Mouse (Mus musculus) forebrain, embryonic 15.5 days (tissue): Measurements from ENCODE around the gene 3110040M04Rik. TPM values are rescaled to one million over a fixed set of nuclear protein-coding genes. Genes with fewer than 3 reads are reported as not detected.

Experiments used
- ATAC-seq: fragments of 200-750 bp; cut with Nextera tagmentation; replicated peaks from 2 replicates; pipeline ENCODE4 v1.8.0; 2017; ENCODE audit warnings: mild to moderate bottlenecking, moderate TSS enrichment, moderate library complexity
- H3K27ac ChIP-seq: fragments of 300-500 bp; sonication (generic); replicated peaks from 2 replicates; pipeline ENCODE4 v1.5.1; 2015; ENCODE audit warnings: mild to moderate bottlenecking, inconsistent platforms
- H3K27me3 ChIP-seq: fragments of 300-500 bp; sonication (generic); 2 replicates; pipeline ENCODE4 v1.6.1; 2015; ENCODE audit warnings: inconsistent platforms
- H3K36me3 ChIP-seq: fragments of 300-500 bp; sonication (generic); 2 replicates; pipeline ENCODE4 v1.6.1; 2015; ENCODE audit warnings: mild to moderate bottlenecking, inconsistent platforms
- H3K4me1 ChIP-seq: fragments of 300-500 bp; sonication (generic); 2 replicates; pipeline ENCODE4 v1.6.1; 2015; ENCODE audit warnings: inconsistent platforms
- H3K4me2 ChIP-seq: fragments of 300-500 bp; sonication (generic); replicated peaks from 2 replicates; pipeline ENCODE4 v1.6.1; 2015; ENCODE audit warnings: mild to moderate bottlenecking, inconsistent platforms
- H3K4me3 ChIP-seq: fragments of 300-500 bp; sonication (generic); 2 replicates; pipeline ENCODE4 v1.5.1; 2015; ENCODE audit warnings: mild to moderate bottlenecking, inconsistent platforms
- H3K9ac ChIP-seq: fragments of 300-500 bp; sonication (generic); replicated peaks from 2 replicates; pipeline ENCODE4 v1.6.1; 2015; ENCODE audit warnings: mild to moderate bottlenecking, inconsistent platforms
- H3K9me3 ChIP-seq: fragments of 300-500 bp; sonication (generic); 2 replicates; pipeline ENCODE4 v1.6.1; 2016; ENCODE audit warnings: inconsistent platforms
- WGBS: fragments of 180-500 bp; shearing (Covaris S2); methylation state at CpG from one replicate; pipeline ENCODE4 v1.1.7; 2015; ENCODE audit warnings: mixed read lengths; 5-methylcytosine and 5-hydroxymethylcytosine counted together
- polyA plus RNA-seq: library from polyadenylated mRNA; unstranded; fragments of >200 nt; fragmentation: Nextera tagmentation; extraction: Ambion mirVana; gene quantifications from 2 replicates; pipeline ENCODE4 v1.2.1, GENCODE M21; 2015

The 3110040M04Rik gene
- polyA plus RNA-seq, 1 experiment from 2014 or later: not detected

DNA sequence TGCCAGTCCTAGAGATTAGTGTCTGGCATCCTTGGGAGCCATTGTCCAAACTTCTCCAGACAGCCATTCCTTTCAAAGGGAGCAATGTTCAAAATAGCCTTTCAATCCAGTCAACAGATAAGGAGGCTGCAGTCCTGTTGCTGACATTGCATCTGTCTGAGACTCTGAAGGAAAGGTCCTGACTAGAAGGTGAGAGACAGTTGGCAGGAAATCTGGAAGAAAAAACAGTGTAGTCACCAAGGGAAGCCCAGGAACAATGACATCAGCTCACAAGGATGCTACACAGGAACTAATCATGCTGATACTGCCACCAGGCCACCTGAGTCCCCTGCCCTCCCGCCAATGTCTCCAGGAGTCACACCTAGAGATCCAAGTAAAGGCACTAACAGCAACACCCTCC lies 19.5 kb downstream of the 3110040M04Rik start:
- WGBS: 83% methylated on average over 1 of the region's 1 CpGs
- H3K9ac ChIP-seq: no peak overlapping the region
- no peak overlapping the region for H3K27ac ChIP-seq

GRCm38 (mm10) chr1:151224536-151224935 lies 20.6 kb downstream of the 3110040M04Rik start:
- no peaks in the 10 kb centered on the region for H3K9me3 ChIP-seq
- no peak overlapping the region for H3K4me2 ChIP-seq
- ATAC-seq: no peak
- H3K36me3 ChIP-seq: no peaks in the 10 kb centered on the region
- H3K4me3 ChIP-seq: no peak overlapping the region
- H3K27me3 ChIP-seq: no peaks in the 10 kb centered on the region
- no peaks in the 10 kb centered on the region for H3K4me1 ChIP-seq
- H3K27ac ChIP-seq: no peak overlapping the region
- WGBS: 91% methylated on average over 1 of the region's 1 CpGs
- H3K9ac ChIP-seq: no peak overlapping the region

More for the DNA sequence above, 19.5 kb downstream of the 3110040M04Rik start:
- H3K4me1 ChIP-seq: no peaks in the 10 kb centered on the region
- H3K36me3 ChIP-seq: no peaks in the 10 kb centered on the region
- no peak for ATAC-seq
- no peaks in the 10 kb centered on the region for H3K27me3 ChIP-seq
- no peak overlapping the region for H3K4me3 ChIP-seq
- no peaks in the 10 kb centered on the region for H3K9me3 ChIP-seq
- no peak overlapping the region for H3K4me2 ChIP-seq

DNA sequence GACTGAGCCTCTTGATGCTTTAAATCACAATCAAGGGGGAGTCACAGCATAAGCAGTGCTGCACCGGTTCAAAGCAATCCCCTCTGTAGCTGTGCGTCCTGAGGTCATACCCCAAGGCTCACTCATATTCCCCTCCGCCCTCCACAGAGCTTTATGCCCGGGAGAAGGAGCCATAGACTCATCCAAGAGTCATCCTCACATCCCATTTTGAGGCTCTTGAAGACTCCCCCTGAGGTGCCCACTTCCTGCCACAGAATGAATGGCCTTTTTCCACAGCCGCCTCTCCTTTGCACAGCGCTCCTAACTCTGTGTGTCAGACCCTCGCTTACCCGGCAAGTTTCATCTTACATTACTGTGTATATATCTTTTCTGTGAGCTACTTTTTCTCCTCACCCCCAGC lies 23.6 kb downstream of the 3110040M04Rik start:
- no peaks in the 10 kb centered on the region for H3K4me1 ChIP-seq
- no peak overlapping the region for H3K4me3 ChIP-seq
- WGBS: 88% methylated on average over 8 of the region's 8 CpGs
- no peaks in the 10 kb centered on the region for H3K9me3 ChIP-seq
- H3K9ac ChIP-seq: no peak overlapping the region
- no peak overlapping the region for H3K4me2 ChIP-seq
- ATAC-seq: no peak
- no peaks in the 10 kb centered on the region for H3K36me3 ChIP-seq
- H3K27me3 ChIP-seq: no peaks in the 10 kb centered on the region
- no peak overlapping the region for H3K27ac ChIP-seq

DNA sequence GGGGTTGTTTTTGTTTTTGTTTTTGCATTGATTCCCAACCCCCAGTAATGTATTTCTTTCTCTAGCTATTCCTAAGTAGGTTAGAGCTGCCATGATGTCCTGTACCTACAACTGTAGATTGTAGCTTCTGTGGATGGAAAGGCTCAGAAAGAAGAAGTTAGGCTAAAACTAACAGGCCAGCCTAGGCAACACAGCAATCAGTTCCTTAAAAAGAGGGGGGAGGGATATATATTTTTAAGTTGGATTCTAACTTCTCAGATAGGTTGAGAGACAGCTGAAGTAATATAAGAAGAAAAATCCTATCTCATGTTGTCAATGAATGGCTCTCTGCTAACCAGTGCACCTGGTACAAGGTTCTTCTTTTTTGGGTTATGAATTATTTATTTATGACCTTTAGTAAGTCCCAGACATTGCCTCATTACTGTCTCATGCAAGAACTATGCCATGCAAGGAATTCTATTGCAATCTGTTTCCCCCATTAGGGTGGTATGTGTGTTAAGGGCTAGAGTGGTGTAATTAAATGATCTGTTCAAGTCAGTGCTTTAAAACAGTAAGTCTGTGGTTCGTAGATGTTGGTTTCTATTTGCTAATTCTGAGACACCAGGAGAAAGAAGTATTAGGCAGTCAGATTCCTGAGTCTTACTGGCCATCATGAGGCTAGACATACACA lies 24.5 kb downstream of the 3110040M04Rik start:
- no peaks in the 10 kb centered on the region for H3K4me1 ChIP-seq
- no peak for ATAC-seq
- H3K4me3 ChIP-seq: no peak overlapping the region
- no peaks in the 10 kb centered on the region for H3K27me3 ChIP-seq
- H3K4me2 ChIP-seq: no peak overlapping the region
- H3K36me3 ChIP-seq: no peaks in the 10 kb centered on the region
- H3K27ac ChIP-seq: no peak overlapping the region
- WGBS: 56% methylated on average over 1 of the region's 1 CpGs
- no peak overlapping the region for H3K9ac ChIP-seq
- H3K9me3 ChIP-seq: no peaks in the 10 kb centered on the region

DNA sequence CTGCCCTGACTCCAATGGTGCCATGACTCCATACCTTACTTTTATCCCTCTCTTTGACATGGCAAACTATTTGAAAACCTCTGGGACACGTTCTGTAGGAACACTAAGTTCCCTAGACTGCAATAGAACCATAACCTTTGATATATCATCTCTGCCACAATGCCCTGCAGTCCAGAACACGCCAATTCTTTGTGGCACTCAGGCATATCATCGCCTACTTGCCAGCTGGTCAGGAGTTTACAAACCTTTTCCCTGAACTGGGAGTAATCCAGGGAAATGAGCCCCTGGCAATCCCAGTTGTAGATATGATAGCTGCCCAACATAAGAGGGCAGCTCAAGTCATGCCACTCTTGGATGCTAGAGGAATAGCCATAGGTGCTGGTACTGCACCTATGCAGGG lies 28.4 kb downstream of the 3110040M04Rik start:
- ATAC-seq: no peak
- Histone ChIP-seq H3K4me2 (no peak overlapping the region), H3K9ac (no peak overlapping the region), H3K4me3 (no peak overlapping the region), H3K27me3 (no peaks in the 10 kb centered on the region), H3K36me3 (no peaks in the 10 kb centered on the region), H3K27ac (no peak overlapping the region), H3K4me1 (no peaks in the 10 kb centered on the region), H3K9me3 (no peaks in the 10 kb centered on the region)
- 78% methylated on average over 3 of the region's 3 CpGs for WGBS

- H3K36me3 ChIP-seq: no peaks in the 10 kb centered on the region
- no peaks in the 10 kb centered on the region for H3K27me3 ChIP-seq
- H3K4me3 ChIP-seq: no peak overlapping the region
Measured at GRCm38 (mm10) chr1:151233756-151234155, 29.8 kb downstream of the 3110040M04Rik start.

DNA sequence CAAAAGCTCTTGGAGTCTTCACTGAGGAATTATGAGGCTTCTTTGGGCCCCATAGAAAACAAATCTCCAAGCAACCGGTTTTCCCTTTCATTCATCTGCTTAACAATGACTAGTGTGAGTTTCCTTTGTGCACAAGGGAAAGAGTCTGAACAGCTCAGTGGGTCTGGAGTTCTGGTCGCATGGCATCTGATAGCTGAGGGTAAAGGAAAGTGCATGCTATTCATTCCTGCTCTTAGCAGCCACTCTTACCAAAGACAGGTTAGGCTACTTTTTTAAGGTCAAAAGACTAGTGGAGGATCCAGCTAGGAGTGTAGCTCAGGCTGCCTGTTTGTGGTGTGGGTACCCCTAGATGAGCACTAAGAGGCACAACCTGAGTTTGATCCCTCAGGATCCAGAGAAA lies 31.7 kb downstream of the 3110040M04Rik start:
- H3K4me1 ChIP-seq: no peaks in the 10 kb centered on the region
- H3K9ac ChIP-seq: no peak overlapping the region
- H3K4me3 ChIP-seq: no peak overlapping the region
- H3K4me2 ChIP-seq: no peak overlapping the region
- WGBS: 10% methylated on average over 2 of the region's 2 CpGs
- no peaks in the 10 kb centered on the region for H3K36me3 ChIP-seq
- 0 out of 2 replicates have a peak, but pooled peaks cover 4% of the 10 kb centered on the region for H3K9me3 ChIP-seq
- no peak for ATAC-seq
- no peaks in the 10 kb centered on the region for H3K27me3 ChIP-seq
- H3K27ac ChIP-seq: no peak overlapping the region

More at GRCm38 (mm10) chr1:151233756-151234155, 29.8 kb downstream of the 3110040M04Rik start:
- Histone ChIP-seq H3K4me2 (no peak overlapping the region), H3K4me1 (no peaks in the 10 kb centered on the region), H3K27ac (no peak overlapping the region), H3K9me3 (no peaks in the 10 kb centered on the region), H3K9ac (no peak overlapping the region)
- 94% methylated on average over 3 of the region's 3 CpGs for WGBS
- no peak for ATAC-seq

- Histone ChIP-seq H3K27me3 (no peaks in the 10 kb centered on the region), H3K9me3 (0 out of 2 replicates have a peak, but pooled peaks cover 4% of the 10 kb centered on the region), H3K4me2 (no peak overlapping the region), H3K4me1 (no peaks in the 10 kb centered on the region), H3K9ac (no peak overlapping the region), H3K4me3 (no peak overlapping the region), H3K27ac (no peak overlapping the region), H3K36me3 (no peaks in the 10 kb centered on the region)
- 73% methylated on average over 13 of the region's 13 CpGs for WGBS
- ATAC-seq: no peak
Measured at GRCm38 (mm10) chr1:151236141-151236930, 32.4 kb downstream of the 3110040M04Rik start.

DNA sequence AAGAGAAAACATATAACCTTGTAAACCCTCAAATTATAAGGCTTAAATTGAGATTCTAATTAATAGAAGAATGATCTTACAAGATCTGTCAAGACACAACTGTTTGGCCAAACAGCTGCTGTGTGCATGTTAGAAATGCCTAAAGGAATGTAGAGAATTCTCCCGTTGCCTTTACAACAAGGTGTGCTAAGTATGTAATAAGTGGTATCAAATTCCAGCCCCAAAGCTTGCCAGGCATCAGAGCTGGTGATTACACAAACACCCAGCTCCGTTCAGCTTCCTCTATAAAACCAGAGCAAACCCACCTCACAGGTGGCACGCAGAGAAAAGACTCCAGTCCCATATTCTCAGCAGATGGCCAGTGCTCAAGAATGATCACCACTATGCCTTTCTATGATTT lies 33.9 kb downstream of the 3110040M04Rik start:
- H3K27ac ChIP-seq: no peak overlapping the region
- ATAC-seq: no peak
- H3K9ac ChIP-seq: no peak overlapping the region
- 90% methylated on average over 3 of the region's 3 CpGs for WGBS
- no peak overlapping the region for H3K4me3 ChIP-seq
- no peaks in the 10 kb centered on the region for H3K4me1 ChIP-seq
- 0 out of 2 replicates have a peak, but pooled peaks cover 4% of the 10 kb centered on the region for H3K9me3 ChIP-seq
- no peaks in the 10 kb centered on the region for H3K36me3 ChIP-seq
- H3K27me3 ChIP-seq: no peaks in the 10 kb centered on the region
- H3K4me2 ChIP-seq: no peak overlapping the region

DNA sequence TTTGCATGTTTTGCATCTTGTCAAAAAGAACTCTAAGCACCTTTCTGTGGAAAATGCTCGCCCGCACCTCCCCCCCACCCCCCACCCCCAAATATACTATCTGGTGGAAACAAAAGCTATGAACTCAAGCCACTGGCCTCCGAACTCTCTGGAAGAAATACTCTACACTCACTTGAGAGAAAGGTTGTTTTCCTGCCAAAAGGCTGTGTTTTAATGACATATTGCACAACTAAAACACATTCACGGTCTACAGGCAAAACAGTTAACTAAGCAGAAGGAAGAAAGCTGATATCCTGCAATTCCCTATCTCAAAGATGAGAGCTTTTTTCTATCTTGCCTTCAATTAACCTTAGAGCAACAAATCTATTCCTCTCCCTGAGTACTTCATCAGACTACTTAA lies 39.4 kb downstream of the 3110040M04Rik start:
- H3K27me3 ChIP-seq: no peaks in the 10 kb centered on the region
- H3K9ac ChIP-seq: no peak overlapping the region
- 0 out of 2 replicates have a peak, but pooled peaks cover 4% of the 10 kb centered on the region for H3K9me3 ChIP-seq
- 87% methylated on average over 4 of the region's 4 CpGs for WGBS
- H3K36me3 ChIP-seq: no peaks in the 10 kb centered on the region
- no peak overlapping the region for H3K27ac ChIP-seq
- H3K4me2 ChIP-seq: no peak overlapping the region
- no peak for ATAC-seq
- no peak overlapping the region for H3K4me3 ChIP-seq
- H3K4me1 ChIP-seq: no peaks in the 10 kb centered on the region

DNA sequence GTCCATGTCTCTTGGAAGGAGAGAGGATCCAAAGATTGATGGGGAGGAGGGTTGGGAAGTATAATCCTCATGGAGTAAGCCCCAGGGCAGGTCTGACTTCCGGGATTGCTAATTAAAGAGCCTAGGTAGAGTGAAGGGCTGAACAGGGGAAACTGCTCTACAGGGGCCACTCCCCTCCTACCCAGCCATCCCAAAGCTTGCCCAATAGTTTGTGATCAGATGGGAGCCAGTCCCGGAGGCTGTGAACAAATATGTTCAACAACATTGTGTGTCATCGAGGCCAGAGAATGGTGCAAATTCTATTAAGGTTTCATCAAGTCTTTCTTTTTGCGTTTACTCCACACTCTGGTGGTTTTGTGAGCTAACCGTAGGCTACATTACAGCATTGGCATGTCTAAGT lies 40.1 kb downstream of the 3110040M04Rik start:
- H3K4me3 ChIP-seq: no peak overlapping the region
- H3K27ac ChIP-seq: no peak overlapping the region
- H3K36me3 ChIP-seq: no peaks in the 10 kb centered on the region
- WGBS: 87% methylated on average over 5 of the region's 5 CpGs
- H3K9me3 ChIP-seq: 0 out of 2 replicates have a peak, but pooled peaks cover 4% of the 10 kb centered on the region
- H3K9ac ChIP-seq: no peak overlapping the region
- ATAC-seq: no peak
- H3K4me2 ChIP-seq: no peak overlapping the region
- no peaks in the 10 kb centered on the region for H3K4me1 ChIP-seq
- H3K27me3 ChIP-seq: no peaks in the 10 kb centered on the region

- Histone ChIP-seq H3K4me2 (no peak overlapping the region), H3K4me1 (no peaks in the 10 kb centered on the region), H3K9ac (no peak overlapping the region), H3K27ac (no peak overlapping the region), H3K27me3 (no peaks in the 10 kb centered on the region), H3K36me3 (no peaks in the 10 kb centered on the region), H3K9me3 (0 out of 2 replicates have a peak, but pooled peaks cover 4% of the 10 kb centered on the region), H3K4me3 (no peak overlapping the region)
- no peak for ATAC-seq
- WGBS: 94% methylated on average over 4 of the region's 4 CpGs
Measured at GRCm38 (mm10) chr1:151244761-151245160, 40.8 kb downstream of the 3110040M04Rik start.
